Mouse (Mus musculus): ENCODE data around the gene Fmnl2. TPM values are rescaled to one million over a fixed set of nuclear protein-coding genes. Genes with fewer than 3 reads are reported as not detected.

The Fmnl2 gene
- polyA plus RNA-seq, 1 experiment from 2014 or later = 17.2 TPM

DNA sequence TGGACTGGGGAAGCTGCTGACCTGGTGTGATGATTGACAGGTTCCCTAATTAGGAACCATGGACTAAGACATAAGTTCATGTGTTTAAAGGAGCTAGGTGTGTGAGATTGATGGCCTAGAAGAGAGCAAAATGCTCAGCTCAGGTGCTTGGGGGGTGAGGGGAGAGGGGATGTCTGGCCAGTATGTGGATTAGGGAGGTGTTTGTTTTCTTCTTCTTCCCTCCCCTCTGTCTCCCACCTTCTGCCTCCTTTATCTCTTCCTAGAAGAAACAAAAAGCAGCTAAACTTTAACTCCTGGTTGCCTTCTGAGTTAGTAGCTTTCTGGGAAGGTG is 101.6 kb downstream of the Fmnl2 start:
- Histone ChIP-seq H3K27ac (replicated peaks; ENCODE audit: low read depth, low read length) (peak overlapping the region; percentile 75), H3K9ac (replicated peaks; ENCODE audit: low read length) (peak overlapping the region; percentile 17; the same call in 1 of the 2 replicates), H3K4me1 (ENCODE audit: control insufficient read depth, insufficient read depth, low read length) (peaks cover 29% of the 10 kb centered on the region), H3K9me3 (ENCODE audit: control insufficient read depth, low read length) (no peaks in the 10 kb centered on the region), H3K4me2 (ENCODE audit: low read length) (peak overlapping the region; percentile 40), H3K36me3 (ENCODE audit: control insufficient read depth, insufficient read depth, low read length) (no peaks in the 10 kb centered on the region), H3K4me3 (replicated peaks; ENCODE audit: low read depth, low read length) (no peak overlapping the region), H3K27me3 (ENCODE audit: control insufficient read depth, insufficient read depth, low read length) (no peaks in the 10 kb centered on the region)
- ATAC-seq (ENCODE audit: low FRiP score, low TSS enrichment) (no peak; the same call in 1 of the 2 replicates), DNase-seq (no peak)

DNA sequence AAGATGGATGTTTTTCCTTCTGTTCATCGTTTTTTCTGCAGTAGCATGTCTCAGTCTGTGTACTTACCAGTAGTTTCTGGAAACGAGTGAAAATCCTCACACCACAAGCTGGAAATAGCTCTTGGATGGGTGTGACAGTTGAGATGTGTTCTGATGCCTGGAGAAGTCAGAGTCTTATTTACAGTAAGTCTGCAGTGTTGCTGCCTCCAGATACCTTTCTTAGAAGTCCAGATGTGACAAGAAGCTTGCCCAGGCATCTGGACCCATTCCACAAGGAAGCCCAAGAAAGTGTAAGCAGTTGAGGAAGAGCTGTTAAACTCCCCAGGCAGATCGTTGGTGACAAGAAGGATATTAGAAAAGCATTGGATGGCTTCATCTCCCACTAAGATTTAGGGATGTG is 102.3 kb downstream of the Fmnl2 start:
- Histone ChIP-seq H3K9me3 (ENCODE audit: control insufficient read depth, low read length) (no peaks in the 10 kb centered on the region), H3K4me2 (ENCODE audit: low read length) (no peak overlapping the region), H3K27me3 (ENCODE audit: control insufficient read depth, insufficient read depth, low read length) (no peaks in the 10 kb centered on the region), H3K4me3 (replicated peaks; ENCODE audit: low read depth, low read length) (no peak overlapping the region), H3K36me3 (ENCODE audit: control insufficient read depth, insufficient read depth, low read length) (no peaks in the 10 kb centered on the region), H3K4me1 (ENCODE audit: control insufficient read depth, insufficient read depth, low read length) (peaks cover 32% of the 10 kb centered on the region), H3K27ac (replicated peaks; ENCODE audit: low read depth, low read length) (no peak overlapping the region), H3K9ac (replicated peaks; ENCODE audit: low read length) (no peak overlapping the region)
- DNase-seq (no peak), ATAC-seq (ENCODE audit: low FRiP score, low TSS enrichment) (no peak)
- 46% methylated on average over 3 of the region's 3 CpGs for WGBS

DNA sequence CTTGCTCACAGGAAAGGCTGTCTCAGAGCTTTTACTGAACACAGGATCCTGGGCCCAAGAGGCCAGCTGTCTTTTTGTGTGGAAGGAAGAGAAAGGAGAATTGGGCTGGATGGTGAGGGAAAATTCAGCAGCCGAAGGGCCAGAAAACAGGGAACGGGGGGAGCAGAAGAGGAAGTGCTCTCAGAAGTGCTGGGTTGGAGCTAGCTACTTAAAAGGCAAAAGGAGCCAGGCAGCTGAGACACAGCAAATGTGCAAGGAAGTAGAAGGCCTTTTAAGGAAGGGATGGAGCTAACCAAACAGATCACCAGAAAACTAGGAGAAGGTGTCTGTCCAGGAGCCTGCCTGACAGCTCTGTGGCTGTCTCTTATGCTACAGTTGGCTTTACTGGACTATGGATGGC is 103.0 kb downstream of the Fmnl2 start:
- 63% methylated on average over 2 of the region's 2 CpGs for WGBS
- no peak overlapping the region for H3K4me2 ChIP-seq (ENCODE audit: low read length)
- ATAC-seq (ENCODE audit: low FRiP score, low TSS enrichment) (no peak), DNase-seq (no peak)
- no peaks in the 10 kb centered on the region for H3K36me3 ChIP-seq (ENCODE audit: control insufficient read depth, insufficient read depth, low read length)
- H3K9me3 ChIP-seq (ENCODE audit: control insufficient read depth, low read length) = no peaks in the 10 kb centered on the region
- no peak overlapping the region for H3K27ac ChIP-seq (replicated peaks; ENCODE audit: low read depth, low read length)
- H3K4me3 ChIP-seq (replicated peaks; ENCODE audit: low read depth, low read length) = no peak overlapping the region
- H3K4me1 ChIP-seq (ENCODE audit: control insufficient read depth, insufficient read depth, low read length) = peaks cover 32% of the 10 kb centered on the region
- H3K27me3 ChIP-seq (ENCODE audit: control insufficient read depth, insufficient read depth, low read length) = no peaks in the 10 kb centered on the region
- H3K9ac ChIP-seq (replicated peaks; ENCODE audit: low read length) = no peak overlapping the region

DNA sequence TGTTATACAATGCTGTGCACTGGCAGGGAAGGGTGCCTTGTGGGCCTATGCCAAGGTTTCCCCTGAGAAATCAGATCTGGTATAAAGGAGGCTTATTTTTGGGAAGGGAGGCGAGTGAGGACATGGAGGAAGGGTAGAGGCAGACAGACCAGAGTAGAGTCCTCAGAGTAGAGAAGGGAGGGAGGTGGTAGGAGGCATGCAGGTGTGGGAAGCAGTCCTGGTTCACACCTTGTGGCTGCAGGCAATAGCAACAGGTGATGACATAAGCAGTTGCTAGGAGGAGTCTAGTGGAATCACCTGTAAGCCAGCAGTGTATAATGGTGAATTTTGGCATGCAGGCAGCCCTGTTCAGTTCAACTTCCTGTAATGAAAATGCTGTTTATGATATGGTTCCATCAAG is 105.8 kb downstream of the Fmnl2 start:
- H3K4me2 ChIP-seq (ENCODE audit: low read length) = no peak overlapping the region
- DNase-seq = no peak

DNA sequence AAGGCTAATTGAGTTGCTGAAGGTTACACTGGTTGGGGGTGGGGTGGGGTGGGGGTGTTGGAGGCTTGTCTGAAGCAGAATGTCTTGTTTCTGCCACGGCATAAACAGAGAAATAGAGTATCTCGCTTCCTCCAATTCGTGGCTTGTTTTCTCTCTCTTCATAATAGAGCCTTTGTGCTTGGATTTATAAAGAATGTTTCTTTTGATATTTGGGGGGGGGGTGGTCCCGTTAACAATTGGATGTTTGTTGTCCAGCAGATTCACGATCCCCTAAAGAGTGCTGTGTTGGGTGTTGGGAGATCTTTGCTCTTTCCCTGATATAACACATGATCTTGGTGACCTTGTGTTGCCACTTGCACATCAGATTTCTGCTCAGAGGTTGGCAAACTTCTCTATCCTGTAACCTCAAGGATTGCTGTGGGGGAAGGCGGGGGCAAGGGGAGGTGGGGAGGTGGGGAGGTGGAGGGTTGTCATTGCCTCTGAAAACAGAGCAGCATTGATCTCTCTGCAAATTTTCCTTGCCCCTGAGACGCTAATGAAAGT is 106.8 kb downstream of the Fmnl2 start:
- ATAC-seq (ENCODE audit: low FRiP score, low TSS enrichment) (no peak), DNase-seq (no peak)
- Histone ChIP-seq H3K27ac (replicated peaks; ENCODE audit: low read depth, low read length) (no peak overlapping the region), H3K36me3 (ENCODE audit: control insufficient read depth, insufficient read depth, low read length) (no peaks in the 10 kb centered on the region), H3K4me2 (ENCODE audit: low read length) (no peak overlapping the region), H3K9me3 (ENCODE audit: control insufficient read depth, low read length) (no peaks in the 10 kb centered on the region), H3K4me1 (ENCODE audit: control insufficient read depth, insufficient read depth, low read length) (peaks cover 11% of the 10 kb centered on the region), H3K9ac (replicated peaks; ENCODE audit: low read length) (no peak overlapping the region), H3K4me3 (replicated peaks; ENCODE audit: low read depth, low read length) (no peak overlapping the region), H3K27me3 (ENCODE audit: control insufficient read depth, insufficient read depth, low read length) (no peaks in the 10 kb centered on the region)
- WGBS = 49% methylated on average over 7 of the region's 7 CpGs

More for the DNA sequence above, 105.8 kb downstream of the Fmnl2 start:
- Histone ChIP-seq H3K4me1 (ENCODE audit: control insufficient read depth, insufficient read depth, low read length) (peaks cover 22% of the 10 kb centered on the region), H3K4me3 (replicated peaks; ENCODE audit: low read depth, low read length) (no peak overlapping the region), H3K27ac (replicated peaks; ENCODE audit: low read depth, low read length) (no peak overlapping the region), H3K27me3 (ENCODE audit: control insufficient read depth, insufficient read depth, low read length) (no peaks in the 10 kb centered on the region), H3K9ac (replicated peaks; ENCODE audit: low read length) (no peak overlapping the region), H3K36me3 (ENCODE audit: control insufficient read depth, insufficient read depth, low read length) (no peaks in the 10 kb centered on the region), H3K9me3 (ENCODE audit: control insufficient read depth, low read length) (no peaks in the 10 kb centered on the region)
- 100% methylated on average over 1 of the region's 1 CpGs for WGBS
- no peak for ATAC-seq (ENCODE audit: low FRiP score, low TSS enrichment)

DNA sequence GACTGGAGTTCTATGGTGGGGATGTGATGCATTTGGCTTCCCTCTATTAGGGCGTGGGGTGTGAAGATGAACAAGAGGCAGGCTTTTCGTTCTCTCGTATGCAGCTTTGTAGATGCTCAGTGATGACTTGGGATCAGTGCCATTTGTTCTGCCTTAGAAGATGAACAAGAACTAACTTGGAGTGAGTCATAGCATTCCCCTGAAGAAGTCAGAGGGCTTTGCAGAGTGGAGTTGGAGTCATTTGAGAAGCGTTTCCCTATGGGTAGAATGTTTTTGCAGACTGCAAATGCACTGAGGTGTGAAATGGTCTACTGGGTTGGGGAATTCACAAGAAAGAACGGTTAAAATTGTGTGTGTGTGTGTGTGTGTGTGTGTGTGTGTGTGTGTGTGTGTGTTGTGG is 108.6 kb downstream of the Fmnl2 start:
- Histone ChIP-seq H3K4me1 (ENCODE audit: control insufficient read depth, insufficient read depth, low read length) (peaks cover 7% of the 10 kb centered on the region; the same call in 1 of the 2 replicates), H3K4me3 (replicated peaks; ENCODE audit: low read depth, low read length) (no peak overlapping the region), H3K27ac (replicated peaks; ENCODE audit: low read depth, low read length) (no peak overlapping the region), H3K9ac (replicated peaks; ENCODE audit: low read length) (no peak overlapping the region), H3K9me3 (ENCODE audit: control insufficient read depth, low read length) (no peaks in the 10 kb centered on the region), H3K4me2 (ENCODE audit: low read length) (no peak overlapping the region), H3K36me3 (ENCODE audit: control insufficient read depth, insufficient read depth, low read length) (no peaks in the 10 kb centered on the region), H3K27me3 (ENCODE audit: control insufficient read depth, insufficient read depth, low read length) (no peaks in the 10 kb centered on the region)
- WGBS = 85% methylated on average over 5 of the region's 5 CpGs
- ATAC-seq (ENCODE audit: low FRiP score, low TSS enrichment) (no peak), DNase-seq (no peak)

DNA sequence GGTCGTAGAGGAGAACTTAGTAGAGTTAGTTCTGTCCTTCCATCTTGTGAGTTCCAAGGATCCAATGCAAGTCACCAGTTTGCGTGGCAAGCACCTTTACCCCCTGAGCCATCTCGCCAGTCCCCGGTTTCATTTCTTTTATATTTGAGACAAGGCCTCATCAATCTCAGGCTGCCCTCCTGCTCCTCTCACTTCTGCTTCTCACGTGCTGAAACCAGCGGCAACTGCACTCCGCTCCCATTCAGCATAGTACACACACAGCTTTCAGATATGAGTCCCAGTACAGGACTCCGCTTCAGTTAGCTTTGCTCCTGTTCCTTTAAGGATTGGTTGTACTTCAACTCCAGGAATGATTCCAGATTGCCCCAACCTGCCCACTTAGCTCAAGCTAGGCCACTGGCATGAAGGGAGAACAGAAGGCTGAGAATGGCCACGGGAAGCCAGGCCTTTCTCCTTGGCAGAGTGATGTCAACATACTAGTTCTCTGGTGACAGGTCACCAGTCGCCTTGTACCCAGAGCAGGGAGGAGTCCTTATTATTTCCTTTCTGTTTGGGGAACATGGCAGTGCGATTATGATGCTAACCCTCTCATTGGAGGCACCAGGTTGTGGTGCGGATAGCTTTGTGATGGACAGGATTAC is 109.3 kb downstream of the Fmnl2 start:
- Histone ChIP-seq H3K9me3 (ENCODE audit: control insufficient read depth, low read length) (no peaks in the 10 kb centered on the region), H3K4me2 (ENCODE audit: low read length) (no peak overlapping the region), H3K9ac (replicated peaks; ENCODE audit: low read length) (no peak overlapping the region), H3K4me3 (replicated peaks; ENCODE audit: low read depth, low read length) (no peak overlapping the region), H3K27me3 (ENCODE audit: control insufficient read depth, insufficient read depth, low read length) (no peaks in the 10 kb centered on the region), H3K4me1 (ENCODE audit: control insufficient read depth, insufficient read depth, low read length) (peaks cover 5% of the 10 kb centered on the region; the same call in 1 of the 2 replicates), H3K27ac (replicated peaks; ENCODE audit: low read depth, low read length) (no peak overlapping the region), H3K36me3 (ENCODE audit: control insufficient read depth, insufficient read depth, low read length) (no peaks in the 10 kb centered on the region)
- ATAC-seq (ENCODE audit: low FRiP score, low TSS enrichment) (no peak), DNase-seq (no peak)
- WGBS = 88% methylated on average over 12 of the region's 12 CpGs

DNA sequence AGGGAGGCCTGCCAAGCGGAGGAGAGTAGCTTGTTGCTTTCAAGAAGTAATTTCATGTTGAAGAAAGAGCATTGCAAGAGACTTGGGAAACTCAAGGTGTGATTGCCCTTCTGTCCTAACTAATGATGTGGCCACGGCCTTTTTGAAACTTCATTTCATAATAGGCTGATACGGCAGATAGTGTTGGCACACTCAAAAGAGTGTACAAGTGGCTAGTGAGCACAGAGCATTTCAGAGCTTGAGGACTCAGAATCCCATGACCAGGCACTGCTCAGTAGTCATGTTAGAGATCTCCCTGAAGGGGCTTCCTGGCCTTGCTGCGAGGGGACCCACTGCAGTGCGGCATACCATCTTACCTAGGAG is 109.8 kb downstream of the Fmnl2 start:
- Histone ChIP-seq H3K4me3 (replicated peaks; ENCODE audit: low read depth, low read length) (no peak overlapping the region), H3K27ac (replicated peaks; ENCODE audit: low read depth, low read length) (no peak overlapping the region), H3K4me1 (ENCODE audit: control insufficient read depth, insufficient read depth, low read length) (peaks cover 5% of the 10 kb centered on the region; the same call in 1 of the 2 replicates), H3K27me3 (ENCODE audit: control insufficient read depth, insufficient read depth, low read length) (no peaks in the 10 kb centered on the region), H3K9ac (replicated peaks; ENCODE audit: low read length) (no peak overlapping the region), H3K36me3 (ENCODE audit: control insufficient read depth, insufficient read depth, low read length) (no peaks in the 10 kb centered on the region), H3K4me2 (ENCODE audit: low read length) (no peak overlapping the region), H3K9me3 (ENCODE audit: control insufficient read depth, low read length) (no peaks in the 10 kb centered on the region)
- 95% methylated on average over 5 of the region's 5 CpGs for WGBS
- no peak for DNase-seq
- ATAC-seq (ENCODE audit: low FRiP score, low TSS enrichment) = no peak

DNA sequence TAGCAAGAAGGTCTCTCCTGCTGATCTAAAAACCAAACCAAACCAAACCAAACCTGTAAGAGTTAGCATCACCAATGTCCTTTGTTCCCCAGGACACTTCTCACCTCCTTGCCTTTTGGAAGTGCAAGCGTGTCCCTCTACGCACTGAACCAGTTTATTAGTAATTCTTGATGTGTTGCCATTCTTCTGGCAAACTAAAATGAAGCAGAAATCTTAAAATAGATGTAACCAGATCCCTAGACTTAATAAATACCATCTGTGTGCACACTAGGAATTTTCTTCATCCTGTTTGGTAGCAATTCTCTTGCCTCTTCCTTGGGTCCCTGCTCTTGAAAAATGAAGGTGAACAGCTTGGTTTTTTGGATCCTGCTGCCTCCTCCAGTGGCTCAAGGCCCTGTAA is 111.2 kb downstream of the Fmnl2 start:
- H3K4me3 ChIP-seq (replicated peaks; ENCODE audit: low read depth, low read length) = no peak overlapping the region
- ATAC-seq (ENCODE audit: low FRiP score, low TSS enrichment) = no peak
- H3K27me3 ChIP-seq (ENCODE audit: control insufficient read depth, insufficient read depth, low read length) = no peaks in the 10 kb centered on the region
- no peaks in the 10 kb centered on the region for H3K9me3 ChIP-seq (ENCODE audit: control insufficient read depth, low read length)
- 91% methylated on average over 2 of the region's 2 CpGs for WGBS
- no peak overlapping the region for H3K9ac ChIP-seq (replicated peaks; ENCODE audit: low read length)
- DNase-seq = no peak
- H3K36me3 ChIP-seq (ENCODE audit: control insufficient read depth, insufficient read depth, low read length) = no peaks in the 10 kb centered on the region
- H3K4me1 ChIP-seq (ENCODE audit: control insufficient read depth, insufficient read depth, low read length) = peaks cover 5% of the 10 kb centered on the region; the same call in 1 of the 2 replicates
- H3K4me2 ChIP-seq (ENCODE audit: low read length) = no peak overlapping the region
- no peak overlapping the region for H3K27ac ChIP-seq (replicated peaks; ENCODE audit: low read depth, low read length)
